Mouse (Mus musculus): ENCODE data around the gene Pisd. TPM values are rescaled to one million over a fixed set of nuclear protein-coding genes. Genes with fewer than 3 reads are reported as not detected.
"Not testable (repeated sequence)": the region's sequence is repeated elsewhere in the genome, so short reads cannot be mapped to it uniquely, and the experiment has no call there.

Pisd gene
- 42.9 and 46.7 TPM in 2 replicates for polyA plus RNA-seq (2016; fragmentation: Nextera tagmentation; extraction: Ambion mirVana)

GRCm38 (mm10) chr5:32785313-32785915 is at the start of gene Pisd:
TSS of gene Pisd (minus strand) at chr5:32785646.
- H3K36me3 ChIP-seq = peaks cover 27% of the 10 kb centered on the region
- H3K4me1 ChIP-seq = peaks cover 33% of the 10 kb centered on the region
- peak within 1 kb of the TSS; percentile 76 for H3K9ac ChIP-seq
- peak; percentile 98 for ATAC-seq
- H3K9me3 ChIP-seq (replicated peaks) = no peaks in the 10 kb centered on the region
- WGBS (ENCODE audit: insufficient replicate concordance) = under 1% methylated on average over 52 of the region's 52 CpGs
- no peaks in the 10 kb centered on the region for H3K27me3 ChIP-seq (replicated peaks)
- H3K4me3 ChIP-seq = peak within 1 kb of the TSS; percentile 88
- peak within 1 kb of the TSS; percentile 30; the same call in 1 of the 2 replicates for H3K27ac ChIP-seq
- H3K4me2 ChIP-seq = peak within 1 kb of the TSS; percentile 94

DNA sequence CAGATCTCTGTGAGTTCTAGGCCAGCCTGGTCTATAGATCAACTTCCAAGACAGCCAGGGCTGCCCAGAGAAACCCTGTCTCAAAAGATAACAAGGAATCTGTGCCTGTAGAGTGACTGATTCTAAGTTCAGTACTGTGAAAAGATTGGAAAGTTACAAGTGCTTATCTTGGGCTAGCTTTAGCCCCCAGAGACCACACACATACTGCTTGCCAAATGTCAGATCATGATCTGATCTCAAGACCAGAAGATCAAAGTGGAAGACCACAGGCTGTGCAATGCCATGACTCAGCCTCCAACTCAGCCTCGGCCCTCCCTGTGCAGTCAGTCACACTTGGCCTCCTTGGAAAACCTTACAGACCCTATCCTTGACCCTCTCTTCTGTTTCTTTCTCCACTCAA is 49.1 kb upstream of the Pisd start:
- Histone ChIP-seq H3K4me1 (no peaks in the 10 kb centered on the region), H3K4me2 (no peak overlapping the region), H3K9ac (no peak overlapping the region), H3K9me3 (replicated peaks) (no peaks in the 10 kb centered on the region), H3K36me3 (peaks cover 97% of the 10 kb centered on the region), H3K27me3 (replicated peaks) (no peaks in the 10 kb centered on the region), H3K27ac (no peak overlapping the region), H3K4me3 (no peak overlapping the region)
- WGBS (ENCODE audit: insufficient replicate concordance) = 57% methylated on average over 1 of the region's 1 CpGs
- peak; percentile 32; the same call in 1 of the 2 replicates for ATAC-seq

GRCm38 (mm10) chr5:32830054-32830453 is 44.6 kb upstream of the Pisd start:
- H3K9me3 ChIP-seq (replicated peaks) = no peaks in the 10 kb centered on the region
- ATAC-seq = no peak
- no peaks in the 10 kb centered on the region for H3K4me1 ChIP-seq
- no peak overlapping the region for H3K9ac ChIP-seq
- no peak overlapping the region for H3K4me3 ChIP-seq
- 74% methylated on average over 2 of the region's 2 CpGs for WGBS (ENCODE audit: insufficient replicate concordance)
- peaks cover 98% of the 10 kb centered on the region for H3K36me3 ChIP-seq
- H3K4me2 ChIP-seq = no peak overlapping the region
- H3K27ac ChIP-seq = no peak overlapping the region
- H3K27me3 ChIP-seq (replicated peaks) = no peaks in the 10 kb centered on the region

DNA sequence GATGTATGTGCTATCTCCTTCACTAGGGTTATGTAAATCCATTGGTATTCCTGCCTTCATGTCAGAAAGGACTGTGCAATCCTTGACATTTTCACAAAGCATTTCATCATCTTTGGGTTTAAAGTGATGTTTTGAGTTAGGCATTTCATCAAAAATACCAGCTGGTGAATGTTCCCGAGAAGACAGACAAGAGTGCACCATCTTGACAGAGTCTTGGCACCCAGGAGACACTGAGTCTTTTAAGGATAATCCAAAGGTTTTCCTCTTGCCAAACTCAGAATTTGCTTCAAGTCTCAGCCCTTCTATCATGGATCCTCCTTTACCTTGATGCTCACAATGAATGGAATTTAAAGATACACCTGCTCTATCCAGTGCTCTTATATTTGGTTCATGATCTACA is 43.3 kb upstream of the Pisd start:
- H3K9ac ChIP-seq; H3K27me3 ChIP-seq (replicated peaks); H3K4me2 ChIP-seq; H3K9me3 ChIP-seq (replicated peaks); H3K4me1 ChIP-seq; H3K4me3 ChIP-seq; H3K27ac ChIP-seq; ATAC-seq: not testable (repeated sequence)
- 73% methylated on average over 1 of the region's 1 CpGs for WGBS (ENCODE audit: insufficient replicate concordance)
- H3K36me3 ChIP-seq = peaks cover 85% of the 10 kb centered on the region

DNA sequence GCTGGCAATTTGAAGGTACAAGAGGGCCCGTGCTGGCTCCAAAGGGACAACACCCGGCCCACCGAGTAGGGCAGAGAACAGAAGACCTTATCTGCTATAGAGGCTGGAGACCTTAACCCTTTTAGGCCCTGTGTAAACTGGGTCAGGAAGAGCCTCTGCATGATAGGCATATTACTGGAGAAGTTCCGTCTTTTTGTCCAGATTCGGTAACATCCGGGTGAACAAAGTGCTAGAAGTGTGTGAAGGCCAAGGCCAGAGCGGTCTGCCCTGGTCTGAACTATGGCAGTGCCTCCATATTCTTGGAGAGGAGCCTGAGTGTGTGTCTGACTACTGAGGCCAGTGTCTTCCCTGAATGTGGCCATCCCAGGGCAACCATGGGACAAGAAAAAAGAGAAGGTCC is 41.6 kb upstream of the Pisd start, which contains the start of gene Gm20671:
Gene Gm20671 (minus strand): TSS at position 101 of the 400 bp plus-strand sequence.
- H3K27me3 ChIP-seq (replicated peaks) = no peaks in the 10 kb centered on the region
- H3K4me2 ChIP-seq = no peak within 1 kb of the TSS
- H3K4me3 ChIP-seq = no peak within 1 kb of the TSS
- no peak within 1 kb of the TSS for H3K27ac ChIP-seq
- no peaks in the 10 kb centered on the region for H3K4me1 ChIP-seq
- ATAC-seq = no peak
- H3K36me3 ChIP-seq = peaks cover 83% of the 10 kb centered on the region
- WGBS (ENCODE audit: insufficient replicate concordance) = 86% methylated on average over 7 of the region's 7 CpGs
- H3K9me3 ChIP-seq (replicated peaks) = no peaks in the 10 kb centered on the region
- no peak within 1 kb of the TSS for H3K9ac ChIP-seq

DNA sequence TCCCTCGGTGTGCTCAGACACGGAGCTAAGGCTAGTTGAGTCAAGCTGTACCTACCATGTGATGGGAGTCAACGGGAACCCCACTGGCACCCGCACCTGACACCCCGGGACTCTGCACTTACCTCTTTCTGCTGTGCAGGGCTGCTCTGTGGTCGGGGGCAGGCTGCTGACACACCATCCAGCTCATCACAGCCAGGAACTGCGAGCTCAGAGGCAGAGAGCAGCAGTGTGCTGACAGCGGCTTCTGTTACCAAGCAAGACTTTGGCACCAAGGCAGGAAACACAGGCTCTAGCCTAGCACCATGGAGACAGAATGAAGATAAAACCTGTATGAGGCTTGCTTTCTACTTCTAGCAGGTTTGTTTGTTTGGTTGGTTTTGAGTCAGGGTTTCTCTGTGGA is 35.0 kb upstream of the Pisd start:
- WGBS (ENCODE audit: insufficient replicate concordance) = 91% methylated on average over 8 of the region's 8 CpGs
- H3K9ac ChIP-seq = no peak overlapping the region
- no peak overlapping the region for H3K27ac ChIP-seq
- no peaks in the 10 kb centered on the region for H3K4me1 ChIP-seq
- H3K4me2 ChIP-seq = no peak overlapping the region
- no peaks in the 10 kb centered on the region for H3K27me3 ChIP-seq (replicated peaks)
- ATAC-seq = no peak
- peaks cover 80% of the 10 kb centered on the region for H3K36me3 ChIP-seq
- H3K9me3 ChIP-seq (replicated peaks) = no peaks in the 10 kb centered on the region
- H3K4me3 ChIP-seq = no peak overlapping the region

DNA sequence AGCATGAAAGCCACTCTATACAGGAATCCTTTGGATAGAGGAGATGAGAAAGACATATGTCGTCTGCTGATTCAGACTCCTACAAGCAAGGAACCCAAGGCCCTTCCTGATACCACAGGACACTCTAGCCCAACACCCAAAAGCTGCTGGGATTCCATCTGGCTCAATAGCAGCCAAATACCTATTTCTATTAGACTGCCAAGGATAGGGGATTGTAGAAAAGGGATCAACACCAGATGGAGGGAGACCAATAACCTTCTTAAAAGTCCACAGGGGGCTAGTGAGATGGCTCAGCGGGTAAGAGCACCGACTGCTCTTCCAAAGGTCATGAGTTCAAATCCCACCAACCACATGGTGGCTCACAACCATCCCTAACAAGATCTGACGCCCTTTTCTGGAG is 29.9 kb upstream of the Pisd start:
- Histone ChIP-seq H3K4me1 (no peaks in the 10 kb centered on the region), H3K27ac (no peak overlapping the region), H3K9me3 (replicated peaks) (no peaks in the 10 kb centered on the region), H3K27me3 (replicated peaks) (no peaks in the 10 kb centered on the region), H3K4me3 (no peak overlapping the region), H3K9ac (no peak overlapping the region), H3K4me2 (no peak overlapping the region), H3K36me3 (peaks cover 90% of the 10 kb centered on the region)
- WGBS (ENCODE audit: insufficient replicate concordance) = 89% methylated on average over 4 of the region's 4 CpGs
- no peak for ATAC-seq

GRCm38 (mm10) chr5:32786454-32786853 is 1.0 kb upstream of the Pisd start:
- Histone ChIP-seq H3K4me2 (peak overlapping the region; percentile 94; the same call in 1 of the 2 replicates), H3K4me1 (peaks cover 26% of the 10 kb centered on the region), H3K36me3 (peaks cover 37% of the 10 kb centered on the region)
- ATAC-seq; H3K4me3 ChIP-seq; H3K9me3 ChIP-seq (replicated peaks); H3K9ac ChIP-seq; H3K27ac ChIP-seq; H3K27me3 ChIP-seq (replicated peaks): not testable (repeated sequence)
- 70% methylated on average over 1 of the region's 1 CpGs for WGBS (ENCODE audit: insufficient replicate concordance)

DNA sequence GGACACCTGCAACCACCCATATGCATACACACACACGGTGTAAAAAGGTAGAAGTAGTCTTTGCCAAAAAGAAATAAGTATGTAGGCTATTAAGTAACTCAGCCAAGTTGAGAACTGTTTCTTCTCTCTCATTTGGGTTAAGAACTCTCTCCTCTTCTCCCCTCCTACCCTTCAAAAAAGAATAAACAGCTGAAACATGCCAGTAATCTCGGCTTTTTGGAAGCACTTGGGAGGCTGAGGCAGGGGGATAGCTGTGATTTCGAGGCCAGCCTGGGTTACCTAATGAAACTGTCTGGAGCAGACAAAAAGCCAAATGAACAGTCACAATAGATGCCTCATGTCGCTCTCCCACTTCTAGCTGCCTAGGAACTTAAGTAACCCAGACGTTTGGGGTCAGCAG is 720 bp downstream of the Pisd start:
- 18% methylated on average over 5 of the region's 5 CpGs for WGBS (ENCODE audit: insufficient replicate concordance)

GRCm38 (mm10) chr5:32781596-32781995 is 3.9 kb downstream of the Pisd start:
- no peak overlapping the region for H3K4me3 ChIP-seq
- H3K4me2 ChIP-seq = no peak overlapping the region
- WGBS (ENCODE audit: insufficient replicate concordance) = 68% methylated on average over 5 of the region's 5 CpGs

More for the DNA sequence above, 720 bp downstream of the Pisd start:
- Histone ChIP-seq H3K36me3 (peaks cover 20% of the 10 kb centered on the region), H3K4me1 (peaks cover 33% of the 10 kb centered on the region), H3K4me3 (peak overlapping the region; percentile 88), H3K27ac (peak overlapping the region; percentile 30; the same call in 1 of the 2 replicates), H3K9ac (peak overlapping the region; percentile 76), H3K9me3 (replicated peaks) (no peaks in the 10 kb centered on the region), H3K4me2 (peak overlapping the region; percentile 94), H3K27me3 (replicated peaks) (no peaks in the 10 kb centered on the region)
- no peak for ATAC-seq

GRCm38 (mm10) chr5:32778168-32778567 is 7.3 kb downstream of the Pisd start:
- H3K4me3 ChIP-seq = no peak overlapping the region
- WGBS (ENCODE audit: insufficient replicate concordance) = 63% methylated on average over 3 of the region's 3 CpGs
- H3K9ac ChIP-seq = no peak overlapping the region
- peaks cover 14% of the 10 kb centered on the region for H3K36me3 ChIP-seq
- no peaks in the 10 kb centered on the region for H3K9me3 ChIP-seq (replicated peaks)
- no peak overlapping the region for H3K4me2 ChIP-seq
- H3K4me1 ChIP-seq = peaks cover 17% of the 10 kb centered on the region
- no peak for ATAC-seq
- no peaks in the 10 kb centered on the region for H3K27me3 ChIP-seq (replicated peaks)
- H3K27ac ChIP-seq = no peak overlapping the region

More at GRCm38 (mm10) chr5:32781596-32781995, 3.9 kb downstream of the Pisd start:
- Histone ChIP-seq H3K4me1 (peaks cover 33% of the 10 kb centered on the region), H3K27ac (no peak overlapping the region), H3K9me3 (replicated peaks) (no peaks in the 10 kb centered on the region), H3K9ac (no peak overlapping the region), H3K36me3 (no peaks in the 10 kb centered on the region), H3K27me3 (replicated peaks) (no peaks in the 10 kb centered on the region)
- no peak for ATAC-seq

- H3K36me3 ChIP-seq = peaks cover 27% of the 10 kb centered on the region
- H3K27ac ChIP-seq = no peak overlapping the region
- no peak overlapping the region for H3K9ac ChIP-seq
- H3K4me3 ChIP-seq = no peak overlapping the region
- H3K4me2 ChIP-seq = no peak overlapping the region
- 78% methylated on average over 2 of the region's 2 CpGs for WGBS (ENCODE audit: insufficient replicate concordance)
- H3K9me3 ChIP-seq (replicated peaks) = no peaks in the 10 kb centered on the region
- no peak for ATAC-seq
- no peaks in the 10 kb centered on the region for H3K4me1 ChIP-seq
- H3K27me3 ChIP-seq (replicated peaks) = no peaks in the 10 kb centered on the region
Measured at GRCm38 (mm10) chr5:32772361-32772760, 13.1 kb downstream of the Pisd start.
